Mouse (Mus musculus) stomach, embryonic 16.5 days (tissue): ENCODE data around the gene Alox5ap. TPM values are rescaled to one million over a fixed set of nuclear protein-coding genes. Genes with fewer than 3 reads are reported as not detected.
A peak's percentile ranks its signal among the peaks of the same experiment; 100 is the strongest.

ENCODE experiments used
- ATAC-seq: fragments of 200-750 bp; cut with Nextera tagmentation; 2 replicates; pipeline ENCODE4 v1.8.0; 2017; ENCODE audit warnings: moderate number of reproducible peaks, moderate TSS enrichment; ENCODE audit not compliant: insufficient read depth, low FRiP score
- H3K27ac ChIP-seq: fragments of 300-500 bp; sonication (generic); 2 replicates; pipeline ENCODE4 v1.5.1; 2014; ENCODE audit warnings: low read length
- H3K27me3 ChIP-seq: fragments of 300-500 bp; sonication (generic); 2 replicates; pipeline ENCODE4 v1.6.1; 2014; ENCODE audit warnings: low read length, control low read depth, mixed read lengths; ENCODE audit not compliant: control insufficient read depth, insufficient read depth
- H3K36me3 ChIP-seq: fragments of 300-500 bp; sonication (generic); 2 replicates; pipeline ENCODE4 v1.6.1; 2014; ENCODE audit warnings: low read length; ENCODE audit not compliant: control insufficient read depth, insufficient read depth
- H3K4me1 ChIP-seq: fragments of 300-500 bp; sonication (generic); 2 replicates; pipeline ENCODE4 v1.6.1; 2014; ENCODE audit warnings: low read length, control low read depth, mixed read lengths; ENCODE audit not compliant: control insufficient read depth, insufficient read depth
- H3K4me2 ChIP-seq: fragments of 300-500 bp; sonication (generic); 2 replicates; pipeline ENCODE4 v1.6.1; 2014; ENCODE audit warnings: low read depth, low read length, mixed read lengths
- H3K4me3 ChIP-seq: fragments of 300-500 bp; sonication (generic); replicated peaks from 2 replicates; pipeline ENCODE4 v1.5.1; 2014; ENCODE audit warnings: mild to moderate bottlenecking, low read length
- H3K9ac ChIP-seq: fragments of 300-500 bp; sonication (generic); 2 replicates; pipeline ENCODE4 v1.6.1; 2014; ENCODE audit warnings: low read length
- H3K9me3 ChIP-seq: fragments of 300-500 bp; sonication (generic); replicated peaks from 2 replicates; pipeline ENCODE4 v1.6.1; 2016; ENCODE audit warnings: low read length, control low read depth; ENCODE audit not compliant: control insufficient read depth
- WGBS: fragments of 180-500 bp; shearing (Covaris S2); extraction: QIAGEN DNeasy Blood & Tissue Kit; methylation state at CpG from one replicate; pipeline ENCODE4 v1.1.7; 2014; 5-methylcytosine and 5-hydroxymethylcytosine counted together
- polyA plus RNA-seq: library from polyadenylated mRNA; unstranded; fragments of >200 nt; fragmentation: Nextera tagmentation; extraction: Ambion mirVana; gene quantifications from 2 replicates; pipeline ENCODE4 v1.2.1, GENCODE M21; 2015

The Alox5ap gene
- polyA plus RNA-seq, 1 experiment from 2014 or later = 32.8 TPM

DNA sequence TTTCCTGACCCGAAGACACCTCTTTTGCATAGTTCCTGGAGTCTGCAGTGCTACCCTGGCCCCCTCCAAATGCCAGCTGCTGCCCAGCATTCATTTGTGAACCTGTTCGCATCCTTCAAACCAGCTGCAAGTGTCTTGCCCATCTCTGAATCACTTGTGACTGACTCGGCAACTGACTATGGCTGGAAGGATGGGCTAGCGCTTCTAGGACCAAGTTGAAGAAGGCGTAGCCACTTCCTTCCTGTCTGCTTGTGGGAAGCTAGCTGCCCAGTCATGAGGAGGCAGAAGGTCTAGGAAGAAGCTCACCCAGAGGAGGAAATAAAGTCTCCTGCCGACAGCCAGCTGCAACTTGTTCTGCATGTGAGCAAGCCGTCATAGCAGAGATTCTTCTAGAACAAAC lies 29.6 kb upstream of the Alox5ap start:
- Histone ChIP-seq H3K4me2 (no peak overlapping the region), H3K4me3 (no peak overlapping the region), H3K27ac (no peak overlapping the region), H3K9me3 (no peaks in the 10 kb centered on the region), H3K4me1 (no peaks in the 10 kb centered on the region), H3K9ac (no peak overlapping the region), H3K36me3 (no peaks in the 10 kb centered on the region), H3K27me3 (no peaks in the 10 kb centered on the region)
- ATAC-seq = no peak
- 73% methylated on average over 7 of the region's 7 CpGs for WGBS

DNA sequence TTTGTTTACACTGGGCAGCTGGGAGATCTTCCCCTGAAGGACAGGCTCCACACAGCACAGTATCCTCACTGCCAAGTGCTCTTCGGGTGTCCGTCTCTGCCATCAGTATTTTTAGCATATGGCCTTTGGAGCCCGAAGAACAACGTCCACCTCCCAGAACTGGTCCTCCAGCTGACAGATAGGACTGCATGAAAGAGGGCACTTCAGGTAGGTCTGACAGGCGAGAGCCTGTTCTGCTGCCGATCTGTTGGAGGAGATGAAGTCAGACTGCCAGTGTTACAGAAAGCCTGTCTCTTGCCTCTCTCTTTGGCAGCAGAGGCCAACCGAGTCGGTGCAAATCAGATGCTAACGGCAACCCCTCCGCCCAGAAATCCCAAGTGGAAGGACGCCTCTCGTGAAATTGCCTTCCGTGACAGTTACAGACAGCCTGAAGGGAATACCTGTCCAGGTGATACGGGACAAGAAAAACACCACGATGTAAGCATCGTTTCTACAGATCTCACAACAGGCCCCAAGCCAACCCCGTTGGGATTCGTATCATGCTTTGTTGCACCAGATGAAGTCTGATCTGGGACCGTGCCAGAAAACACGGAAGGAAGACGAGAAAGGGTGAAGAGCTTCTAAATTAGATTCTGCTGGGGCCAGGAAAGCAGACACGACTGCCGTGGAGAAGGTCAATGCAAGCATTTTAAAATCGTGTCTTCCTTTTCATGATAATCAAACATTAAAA lies 27.2 kb upstream of the Alox5ap start:
- Histone ChIP-seq H3K27me3 (no peaks in the 10 kb centered on the region), H3K9me3 (no peaks in the 10 kb centered on the region), H3K27ac (no peak overlapping the region), H3K9ac (no peak overlapping the region), H3K36me3 (no peaks in the 10 kb centered on the region), H3K4me2 (no peak overlapping the region), H3K4me3 (no peak overlapping the region), H3K4me1 (no peaks in the 10 kb centered on the region)
- 77% methylated on average over 24 of the region's 24 CpGs for WGBS
- ATAC-seq = no peak

DNA sequence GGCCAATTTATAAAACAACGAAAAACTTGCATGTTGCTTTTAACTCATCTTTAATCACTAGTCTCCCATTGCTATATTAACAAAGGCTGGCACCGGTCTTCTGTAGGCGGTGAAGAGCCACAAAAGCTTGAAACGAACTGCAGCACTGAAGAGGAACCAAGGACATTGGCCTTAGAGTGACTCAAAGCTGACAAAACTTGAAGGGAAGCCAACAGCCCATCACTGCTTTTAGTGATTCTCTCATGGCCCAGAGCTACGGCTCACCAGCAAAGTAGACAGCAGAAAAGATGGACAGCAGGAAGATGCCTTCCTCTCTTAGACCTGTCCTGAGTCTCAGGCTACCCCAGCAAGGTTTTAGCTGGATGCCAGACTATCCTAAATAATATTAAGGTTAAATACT lies 22.1 kb upstream of the Alox5ap start:
- no peak overlapping the region for H3K27ac ChIP-seq
- no peak for ATAC-seq
- no peaks in the 10 kb centered on the region for H3K27me3 ChIP-seq
- H3K4me2 ChIP-seq = no peak overlapping the region
- peaks cover 20% of the 10 kb centered on the region for H3K4me1 ChIP-seq
- H3K9me3 ChIP-seq = no peaks in the 10 kb centered on the region
- H3K36me3 ChIP-seq = no peaks in the 10 kb centered on the region
- whole genome bisulfite sequencing = 89% methylated on average over 5 of the region's 5 CpGs
- H3K4me3 ChIP-seq = no peak overlapping the region
- no peak overlapping the region for H3K9ac ChIP-seq

DNA sequence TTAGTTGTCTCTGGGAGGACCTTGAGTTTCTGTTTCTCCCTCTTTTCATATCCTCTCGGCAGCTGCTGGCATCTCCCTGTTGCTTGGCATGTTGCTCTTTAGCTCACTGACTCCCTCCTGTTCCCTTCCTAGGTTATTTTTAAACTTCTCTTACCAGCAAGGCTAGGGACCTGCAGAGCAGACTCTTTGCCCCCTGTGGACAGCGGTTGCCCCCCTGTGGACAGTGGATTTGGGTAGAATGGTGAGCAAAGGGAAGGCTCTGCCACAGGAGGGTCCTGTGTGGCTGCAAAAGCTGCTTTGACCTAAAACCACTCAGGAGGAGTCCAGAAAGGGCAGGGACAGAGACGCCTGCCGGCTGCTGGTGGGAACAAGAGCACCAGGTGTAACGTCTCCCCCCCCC lies 21.5 kb upstream of the Alox5ap start:
- Histone ChIP-seq H3K4me1 (peaks cover 20% of the 10 kb centered on the region), H3K9me3 (no peaks in the 10 kb centered on the region), H3K36me3 (no peaks in the 10 kb centered on the region), H3K4me2 (no peak overlapping the region), H3K9ac (no peak overlapping the region), H3K27me3 (no peaks in the 10 kb centered on the region), H3K4me3 (no peak overlapping the region), H3K27ac (no peak overlapping the region)
- WGBS = 32% methylated on average over 5 of the region's 5 CpGs
- no peak for ATAC-seq

DNA sequence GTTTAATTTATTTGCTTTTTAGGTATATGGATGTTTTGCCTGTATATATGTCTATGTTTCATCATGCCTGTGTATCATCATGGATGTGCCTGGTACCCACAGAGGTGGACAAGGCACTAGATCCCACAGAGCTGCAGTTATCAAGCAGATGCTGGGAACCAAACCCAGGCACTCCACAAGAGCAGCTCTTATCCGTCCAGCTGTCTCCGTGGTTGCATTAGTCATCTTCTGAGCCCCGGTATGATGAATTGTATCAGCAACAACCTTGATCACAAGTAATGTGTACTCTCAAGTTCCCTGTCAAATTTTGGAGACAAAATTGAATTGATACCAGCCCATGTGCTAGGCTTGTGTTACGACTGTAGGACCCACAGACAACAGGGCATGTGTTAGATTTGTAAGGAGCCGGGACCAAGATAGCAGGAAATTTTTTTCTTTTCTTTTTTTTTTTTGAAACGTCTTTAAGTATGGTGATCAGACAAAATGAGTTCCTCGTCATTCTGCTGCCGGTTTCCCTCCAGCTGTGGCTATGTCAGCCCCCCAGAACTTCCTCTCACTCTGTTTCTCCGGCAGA lies 19.1 kb upstream of the Alox5ap start:
- peak overlapping the region; percentile 67 for H3K27ac ChIP-seq
- H3K4me2 ChIP-seq = peak overlapping the region; percentile 59
- 17% methylated on average over 9 of the region's 9 CpGs for WGBS
- peaks cover 20% of the 10 kb centered on the region for H3K4me1 ChIP-seq
- no peaks in the 10 kb centered on the region for H3K27me3 ChIP-seq
- peak overlapping the region; percentile 38 for H3K4me3 ChIP-seq
- no peak for ATAC-seq
- no peaks in the 10 kb centered on the region for H3K36me3 ChIP-seq
- no peaks in the 10 kb centered on the region for H3K9me3 ChIP-seq
- peak overlapping the region; percentile 71 for H3K9ac ChIP-seq

DNA sequence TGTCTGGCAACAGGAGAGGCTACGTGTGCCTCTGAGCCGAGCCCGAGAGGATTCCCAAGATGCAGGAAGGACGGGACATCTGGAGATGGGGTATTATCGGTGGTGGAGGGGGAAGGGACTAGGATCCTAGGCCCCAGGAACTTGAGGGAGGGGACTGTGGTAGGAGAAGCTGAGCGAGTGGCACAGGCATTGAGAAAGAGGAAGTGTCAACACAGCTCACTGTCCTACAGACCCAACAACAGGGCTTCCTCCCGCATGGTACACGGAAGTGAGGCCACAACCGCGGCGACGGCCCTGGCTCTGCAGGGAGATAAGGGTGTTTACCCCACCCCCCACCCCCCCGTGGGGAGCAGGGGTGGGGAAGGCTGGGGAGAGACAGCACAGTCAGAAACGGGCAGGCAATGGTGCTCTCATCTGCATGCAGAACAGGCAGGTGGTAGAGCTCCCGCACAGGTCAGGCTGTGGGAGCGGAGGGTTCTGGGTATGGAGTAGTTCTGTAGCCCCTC lies 18.5 kb upstream of the Alox5ap start:
- Histone ChIP-seq H3K4me3 (peak overlapping the region; percentile 38), H3K27me3 (no peaks in the 10 kb centered on the region), H3K27ac (peak overlapping the region; percentile 67), H3K4me2 (peak overlapping the region; percentile 59), H3K4me1 (peaks cover 20% of the 10 kb centered on the region), H3K36me3 (no peaks in the 10 kb centered on the region), H3K9ac (peak overlapping the region; percentile 71), H3K9me3 (no peaks in the 10 kb centered on the region)
- WGBS = 6% methylated on average over 16 of the region's 16 CpGs
- peak; percentile 90 for ATAC-seq

DNA sequence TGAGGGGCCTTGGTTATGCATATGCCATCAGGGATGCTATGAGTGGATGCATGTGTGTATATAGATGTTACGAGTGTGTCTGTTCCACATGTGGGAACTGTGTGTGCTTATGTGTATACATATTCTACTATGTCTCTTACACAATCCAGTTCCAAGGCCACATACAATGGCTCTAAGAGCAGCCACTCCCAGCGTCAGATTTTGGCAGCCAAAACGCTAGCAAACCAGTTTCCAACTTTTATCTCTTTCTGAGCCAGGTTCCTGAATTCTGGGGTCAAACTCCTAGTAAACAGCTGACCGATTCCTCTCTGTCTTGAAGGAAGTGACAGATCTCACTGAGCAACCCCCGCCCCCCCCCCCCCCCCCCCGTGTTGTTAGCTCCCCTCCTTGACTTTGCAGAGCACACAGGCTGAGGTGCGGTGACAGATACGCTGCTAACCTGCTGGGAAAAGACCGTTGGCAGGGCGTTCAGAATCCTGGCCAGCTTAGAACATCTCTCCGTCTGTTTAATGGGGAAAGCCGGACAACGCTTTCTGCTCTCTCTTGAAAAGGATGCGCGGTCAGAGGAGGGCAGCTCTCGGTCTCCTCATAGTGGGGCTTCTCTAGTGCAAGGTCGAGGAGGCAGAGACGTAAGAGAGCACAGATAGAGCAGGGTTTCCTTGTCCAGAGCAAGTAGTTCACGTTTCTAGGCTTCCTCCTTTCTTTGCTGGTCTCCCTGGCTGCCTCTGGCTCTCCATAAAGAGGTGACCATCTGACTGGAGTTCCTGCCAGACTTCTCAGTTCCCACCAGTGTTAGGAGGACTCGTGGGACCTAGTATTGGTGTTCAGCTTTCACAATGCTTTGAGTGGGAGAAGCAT lies 17.3 kb upstream of the Alox5ap start:
- no peak; the same call in 1 of the 2 replicates for ATAC-seq
- peak overlapping the region; percentile 42 for H3K27ac ChIP-seq
- WGBS = 21% methylated on average over 20 of the region's 20 CpGs
- H3K4me3 ChIP-seq = no peak overlapping the region
- H3K27me3 ChIP-seq = no peaks in the 10 kb centered on the region
- H3K36me3 ChIP-seq = no peaks in the 10 kb centered on the region
- no peaks in the 10 kb centered on the region for H3K9me3 ChIP-seq
- peaks cover 20% of the 10 kb centered on the region for H3K4me1 ChIP-seq
- peak overlapping the region; percentile 17 for H3K9ac ChIP-seq
- peak overlapping the region; percentile 12 for H3K4me2 ChIP-seq

DNA sequence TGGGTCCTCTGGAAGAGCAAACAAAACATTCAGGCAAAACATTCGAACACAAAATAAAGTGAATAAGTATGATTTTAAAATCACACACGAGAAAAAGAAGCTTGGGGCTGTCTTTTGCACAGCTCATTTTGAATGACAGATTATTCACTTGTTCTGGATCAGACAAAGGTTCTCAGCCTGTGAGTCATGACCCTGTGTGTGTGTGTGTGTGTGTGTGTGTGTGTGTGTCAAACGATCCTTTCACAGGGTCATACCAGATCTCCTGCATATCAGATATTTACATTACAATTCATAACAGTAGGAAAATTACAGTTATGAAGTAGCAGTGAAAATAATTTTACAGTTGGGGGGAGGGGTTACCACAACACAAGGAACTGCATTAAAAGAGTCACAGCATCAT lies 12.3 kb upstream of the Alox5ap start:
- Histone ChIP-seq H3K4me1 (0 out of 2 replicates have a peak, but pooled peaks cover under 1% of the 10 kb centered on the region), H3K27me3 (no peaks in the 10 kb centered on the region), H3K9me3 (0 out of 2 replicates have a peak, but pooled peaks cover 3% of the 10 kb centered on the region), H3K4me3 (no peak overlapping the region), H3K4me2 (no peak overlapping the region), H3K36me3 (no peaks in the 10 kb centered on the region), H3K27ac (no peak overlapping the region), H3K9ac (no peak overlapping the region)
- ATAC-seq = no peak
- 75% methylated on average over 3 of the region's 3 CpGs for WGBS

DNA sequence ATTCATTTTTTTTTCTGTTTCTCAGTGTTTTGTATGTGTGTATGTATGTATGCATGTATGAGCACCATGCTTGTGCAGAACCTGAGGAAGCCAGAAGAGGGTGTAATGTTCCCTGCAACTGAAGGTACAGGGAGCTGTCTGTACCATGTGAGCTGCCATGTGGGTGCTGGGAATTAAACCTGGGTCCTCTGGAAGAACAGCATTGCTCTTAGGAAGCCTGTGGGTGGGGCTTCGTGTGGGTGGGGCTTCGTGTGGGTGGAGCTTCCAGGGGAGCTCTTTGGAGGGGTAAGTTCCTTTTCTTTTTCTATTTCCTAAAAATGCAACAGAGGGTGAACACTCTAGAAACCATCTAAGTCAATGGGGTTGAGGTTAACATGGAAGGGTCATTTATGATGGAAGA lies 11.1 kb upstream of the Alox5ap start:
- H3K4me2 ChIP-seq = no peak overlapping the region
- no peaks in the 10 kb centered on the region for H3K36me3 ChIP-seq
- H3K4me1 ChIP-seq = no peaks in the 10 kb centered on the region
- no peaks in the 10 kb centered on the region for H3K27me3 ChIP-seq
- no peak overlapping the region for H3K4me3 ChIP-seq
- ATAC-seq = no peak
- 0 out of 2 replicates have a peak, but pooled peaks cover 3% of the 10 kb centered on the region for H3K9me3 ChIP-seq
- 67% methylated on average over 2 of the region's 2 CpGs for WGBS
- no peak overlapping the region for H3K9ac ChIP-seq
- H3K27ac ChIP-seq = no peak overlapping the region
